Mouse (Mus musculus) liver, embryonic 13.5 days (tissue): Measurements from ENCODE around the gene Wwox. TPM values are rescaled to one million over a fixed set of nuclear protein-coding genes. Genes with fewer than 3 reads are reported as not detected.

Experiments used
- ATAC-seq: fragments of 200-750 bp; cut with Nextera tagmentation; 2 replicates; pipeline ENCODE4 v1.8.0; 2017; ENCODE audit warnings: low read depth, mild to moderate bottlenecking, moderate number of reproducible peaks, moderate library complexity
- DNase-seq: peaks from one replicate; pipeline ENCODE4 v3.0.0; 2022
- H3K27ac ChIP-seq: fragments of 300-500 bp; sonication (generic); 2 replicates; pipeline ENCODE4 v1.5.1; 2015; ENCODE audit warnings: moderate library complexity, mild to moderate bottlenecking, inconsistent platforms
- H3K27me3 ChIP-seq: fragments of 300-500 bp; sonication (generic); 2 replicates; pipeline ENCODE4 v1.6.1; 2015; ENCODE audit warnings: mild to moderate bottlenecking, inconsistent platforms
- H3K36me3 ChIP-seq: fragments of 300-500 bp; sonication (generic); 2 replicates; pipeline ENCODE4 v1.6.1; 2015; ENCODE audit warnings: mild to moderate bottlenecking, inconsistent platforms
- H3K4me1 ChIP-seq: fragments of 300-500 bp; sonication (generic); replicated peaks from 2 replicates; pipeline ENCODE4 v1.6.1; 2015; ENCODE audit warnings: inconsistent platforms
- H3K4me2 ChIP-seq: fragments of 300-500 bp; sonication (generic); 2 replicates; pipeline ENCODE4 v1.6.1; 2015; ENCODE audit warnings: inconsistent platforms, mild to moderate bottlenecking, moderate library complexity
- H3K4me3 ChIP-seq: fragments of 300-500 bp; sonication (generic); replicated peaks from 2 replicates; pipeline ENCODE4 v1.5.1; 2015; ENCODE audit warnings: mild to moderate bottlenecking, inconsistent platforms
- H3K9ac ChIP-seq: fragments of 300-500 bp; sonication (generic); 2 replicates; pipeline ENCODE4 v1.6.1; 2015; ENCODE audit warnings: mild to moderate bottlenecking, inconsistent platforms
- H3K9me3 ChIP-seq: fragments of 300-500 bp; sonication (generic); replicated peaks from 2 replicates; pipeline ENCODE4 v1.6.1; 2016; ENCODE audit warnings: inconsistent platforms
- WGBS: fragments of 180-500 bp; shearing (Covaris S2); methylation state at CpG from one replicate; pipeline ENCODE4 v1.1.7; 2015; ENCODE audit not compliant: insufficient replicate concordance; 5-methylcytosine and 5-hydroxymethylcytosine counted together
- polyA plus RNA-seq: library from polyadenylated mRNA; unstranded; fragments of >200 nt; fragmentation: Nextera tagmentation; extraction: Ambion mirVana; gene quantifications from 2 replicates; pipeline ENCODE4 v1.2.1, GENCODE M21; 2015

Gene Wwox
- polyA plus RNA-seq, 1 experiment from 2014 or later: 4.0 TPM

DNA sequence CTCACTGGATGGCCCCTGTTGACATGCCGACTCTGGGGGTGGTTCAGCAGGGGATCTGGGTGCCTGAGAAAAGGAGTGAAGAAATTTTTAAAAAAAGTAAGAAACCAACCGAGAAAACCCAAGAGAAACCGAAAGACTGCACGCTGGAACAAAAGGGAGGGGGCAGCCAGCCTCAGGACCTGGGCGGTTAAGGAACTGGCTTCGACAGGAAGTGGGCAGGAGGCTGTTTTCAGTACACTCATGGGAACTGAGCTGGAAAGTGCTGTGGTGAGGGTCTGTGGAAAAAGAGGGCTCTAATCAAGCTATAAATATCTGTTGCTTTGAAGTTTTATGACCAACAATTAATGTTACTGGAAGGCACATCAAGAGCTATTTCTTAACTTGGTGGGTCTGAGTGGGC lies 794.6 kb downstream of the Wwox start:
- no peak overlapping the region for H3K4me3 ChIP-seq
- 14% methylated on average over 6 of the region's 6 CpGs for WGBS

DNA sequence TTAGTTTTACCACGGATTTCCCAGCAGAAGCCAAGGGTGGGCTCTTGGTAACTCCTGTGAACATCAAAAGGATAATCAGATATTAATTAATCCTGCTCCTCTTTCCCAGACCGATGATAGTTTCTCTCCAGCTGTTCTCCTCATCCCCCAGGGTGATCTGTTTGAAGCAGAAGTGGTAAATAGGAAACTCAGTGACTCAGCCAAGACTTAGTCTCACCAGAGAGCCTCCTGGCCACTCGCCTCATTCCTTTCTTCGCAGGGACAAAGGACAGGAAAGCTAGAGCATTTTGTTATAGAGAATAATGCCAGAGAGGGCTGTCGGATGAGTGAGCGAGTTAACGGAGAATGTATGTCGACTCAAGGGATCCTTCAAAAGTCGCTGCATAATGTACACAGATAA lies 798.1 kb downstream of the Wwox start:
- 62% methylated on average over 9 of the region's 9 CpGs for WGBS
- Histone ChIP-seq H3K9me3 (no peaks in the 10 kb centered on the region), H3K4me1 (no peaks in the 10 kb centered on the region), H3K4me3 (no peak overlapping the region), H3K27ac (no peak overlapping the region), H3K4me2 (no peak overlapping the region), H3K9ac (no peak overlapping the region), H3K36me3 (no peaks in the 10 kb centered on the region), H3K27me3 (no peaks in the 10 kb centered on the region)
- DNase-seq: no peak
- no peak for ATAC-seq

More for the DNA sequence above, 794.6 kb downstream of the Wwox start:
- no peak overlapping the region for H3K4me2 ChIP-seq
- H3K27me3 ChIP-seq: no peaks in the 10 kb centered on the region
- DNase-seq (no peak), ATAC-seq (no peak)
- H3K9ac ChIP-seq: no peak overlapping the region
- no peak overlapping the region for H3K27ac ChIP-seq
- H3K4me1 ChIP-seq: no peaks in the 10 kb centered on the region
- no peaks in the 10 kb centered on the region for H3K36me3 ChIP-seq
- no peaks in the 10 kb centered on the region for H3K9me3 ChIP-seq

DNA sequence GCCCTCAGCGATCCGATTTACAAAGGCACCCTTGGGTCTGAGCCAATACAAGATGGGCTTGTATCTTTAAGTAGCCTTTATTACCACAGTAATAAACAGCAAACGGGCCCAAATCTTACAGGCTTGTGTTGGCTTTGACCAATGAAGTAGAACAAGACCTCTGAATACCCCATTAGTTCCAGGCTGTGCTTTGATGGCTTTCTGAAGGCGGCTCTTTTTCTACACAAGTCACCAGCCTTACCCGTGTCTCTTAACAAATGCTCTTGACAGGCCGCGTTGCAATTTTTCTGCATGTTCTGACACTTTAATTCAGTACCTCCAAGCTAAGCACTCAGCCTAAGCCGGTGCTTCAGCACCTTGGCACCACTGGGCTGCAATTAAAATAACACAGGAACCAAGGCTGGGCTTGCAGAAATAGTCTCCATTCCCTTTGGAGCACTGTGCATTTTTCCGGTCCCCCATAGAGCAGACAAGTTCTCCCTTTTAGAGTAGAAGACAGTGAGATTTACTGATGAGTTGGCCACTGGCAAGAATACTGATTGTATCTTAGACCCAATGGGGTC lies 804.1 kb downstream of the Wwox start:
- DNase-seq (no peak), ATAC-seq (no peak)
- no peaks in the 10 kb centered on the region for H3K36me3 ChIP-seq
- H3K9me3 ChIP-seq: no peaks in the 10 kb centered on the region
- H3K27ac ChIP-seq: no peak overlapping the region
- no peak overlapping the region for H3K4me2 ChIP-seq
- H3K4me1 ChIP-seq: no peaks in the 10 kb centered on the region
- no peak overlapping the region for H3K4me3 ChIP-seq
- no peaks in the 10 kb centered on the region for H3K27me3 ChIP-seq
- 74% methylated on average over 9 of the region's 9 CpGs for WGBS
- no peak overlapping the region for H3K9ac ChIP-seq

DNA sequence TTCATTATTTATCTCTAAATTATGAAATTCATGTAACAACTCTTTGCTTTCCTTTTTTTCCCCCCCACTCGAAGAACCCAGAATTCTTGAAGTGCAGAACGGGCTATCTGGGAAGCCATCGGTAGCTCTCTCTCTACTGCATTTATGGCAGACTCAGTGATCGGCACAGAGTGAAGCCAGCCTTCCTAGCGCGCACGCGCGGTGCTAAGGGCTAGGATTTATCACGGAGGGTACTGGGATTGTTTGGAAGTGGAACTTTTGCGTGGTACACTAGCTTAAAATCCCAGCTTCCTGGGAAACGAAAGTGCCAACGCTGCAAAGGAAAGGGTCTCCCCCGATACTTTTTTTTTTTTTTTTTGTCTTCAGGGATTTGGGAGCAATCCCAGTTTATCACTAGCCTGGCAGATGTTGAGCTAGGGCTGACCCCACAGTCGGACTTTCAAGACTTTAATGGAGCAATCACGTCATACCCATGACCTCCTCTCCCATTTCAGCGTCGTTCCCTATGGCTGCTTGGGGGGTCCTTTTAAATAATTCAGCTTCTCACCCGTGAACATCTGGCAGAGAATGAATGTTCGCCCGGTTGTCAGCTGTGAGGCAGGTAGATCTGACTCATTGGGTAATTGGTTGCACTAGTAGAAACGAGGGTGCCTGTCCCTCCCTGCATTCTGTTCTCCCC lies 810.4 kb downstream of the Wwox start:
- no peaks in the 10 kb centered on the region for H3K27me3 ChIP-seq

DNA sequence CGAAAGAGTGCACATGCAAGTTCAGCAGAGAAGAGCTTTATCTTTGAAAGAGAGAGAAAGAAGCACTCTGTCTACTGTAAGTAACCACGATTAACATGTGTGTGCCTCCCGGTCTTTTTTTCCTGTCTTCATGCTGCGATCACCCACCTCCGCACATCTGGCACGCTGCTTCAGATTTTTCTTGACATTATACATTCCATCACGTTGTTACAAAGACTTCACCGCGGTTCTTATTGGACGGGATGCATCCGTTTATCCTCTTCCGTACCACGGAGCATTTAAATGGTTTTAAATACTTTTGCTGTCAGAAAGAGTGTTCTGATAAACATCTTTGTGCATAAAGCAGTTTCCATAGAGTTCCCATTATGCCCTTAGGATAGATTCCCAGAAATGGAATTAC lies 816.1 kb downstream of the Wwox start:
- Histone ChIP-seq H3K4me2 (no peak overlapping the region), H3K9me3 (no peaks in the 10 kb centered on the region), H3K36me3 (no peaks in the 10 kb centered on the region), H3K27ac (no peak overlapping the region), H3K27me3 (no peaks in the 10 kb centered on the region), H3K9ac (no peak overlapping the region), H3K4me3 (no peak overlapping the region), H3K4me1 (no peaks in the 10 kb centered on the region)
- DNase-seq: no peak
- 77% methylated on average over 13 of the region's 13 CpGs for WGBS
- no peak for ATAC-seq

More for the DNA sequence above, 810.4 kb downstream of the Wwox start:
- H3K27ac ChIP-seq: no peak overlapping the region
- H3K4me1 ChIP-seq: no peaks in the 10 kb centered on the region
- DNase-seq (no peak), ATAC-seq (no peak)
- no peak overlapping the region for H3K4me3 ChIP-seq
- peak overlapping the region; percentile 24; the same call in 1 of the 2 replicates for H3K4me2 ChIP-seq
- no peaks in the 10 kb centered on the region for H3K36me3 ChIP-seq
- WGBS: 49% methylated on average over 22 of the region's 22 CpGs
- H3K9me3 ChIP-seq: no peaks in the 10 kb centered on the region
- no peak overlapping the region for H3K9ac ChIP-seq

DNA sequence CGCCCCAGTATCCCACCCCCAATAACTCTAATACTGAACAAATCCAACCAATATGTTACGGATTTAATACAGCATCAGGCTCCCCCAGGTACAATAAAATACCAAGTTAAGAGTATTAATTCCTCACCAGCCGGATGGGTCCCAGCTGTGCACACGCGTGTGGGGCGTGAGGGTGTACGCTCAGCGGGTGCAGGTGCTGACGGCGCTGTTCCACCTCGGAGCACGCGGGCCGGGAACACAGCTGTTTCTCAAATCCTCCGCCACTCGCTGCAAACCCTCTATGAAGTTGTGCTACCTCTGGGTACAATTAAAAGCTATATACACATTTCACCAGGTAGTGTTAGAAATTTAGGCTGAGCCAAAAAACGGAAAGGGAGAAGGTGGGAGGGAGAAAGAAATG lies 818.0 kb downstream of the Wwox start:
- H3K27ac ChIP-seq: no peak overlapping the region
- no peak overlapping the region for H3K4me3 ChIP-seq
- H3K9ac ChIP-seq: no peak overlapping the region
- 84% methylated on average over 17 of the region's 17 CpGs for WGBS
- no peak for ATAC-seq
- H3K27me3 ChIP-seq: no peaks in the 10 kb centered on the region
- no peaks in the 10 kb centered on the region for H3K9me3 ChIP-seq
- no peaks in the 10 kb centered on the region for H3K4me1 ChIP-seq
- H3K4me2 ChIP-seq: no peak overlapping the region
- H3K36me3 ChIP-seq: no peaks in the 10 kb centered on the region
- no peak for DNase-seq

DNA sequence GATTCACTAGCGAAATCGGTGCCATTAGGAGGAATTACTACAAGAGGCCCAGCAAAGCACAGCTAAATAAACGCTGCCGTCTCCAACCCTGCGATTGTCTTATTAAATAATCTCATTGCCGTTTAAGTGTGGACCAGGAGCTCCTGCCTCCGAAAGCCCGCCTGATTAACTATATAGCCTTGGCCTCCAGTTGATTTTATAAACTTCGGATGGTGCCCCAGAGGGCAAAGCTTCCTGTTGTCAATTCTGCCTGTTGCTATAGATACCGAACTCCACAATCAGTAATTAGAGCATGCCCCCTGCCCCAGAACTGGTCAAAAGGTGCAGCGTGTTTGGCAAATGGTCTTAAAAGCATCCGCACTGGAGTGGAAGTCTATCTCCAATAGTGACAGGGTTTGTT lies 820.4 kb downstream of the Wwox start:
- no peak for DNase-seq
- no peak overlapping the region for H3K4me3 ChIP-seq
- no peak overlapping the region for H3K4me2 ChIP-seq
- H3K9me3 ChIP-seq: no peaks in the 10 kb centered on the region
- H3K36me3 ChIP-seq: no peaks in the 10 kb centered on the region
- no peaks in the 10 kb centered on the region for H3K4me1 ChIP-seq
- no peak overlapping the region for H3K9ac ChIP-seq
- no peak overlapping the region for H3K27ac ChIP-seq
- WGBS: 76% methylated on average over 12 of the region's 12 CpGs
- no peak for ATAC-seq
- H3K27me3 ChIP-seq: no peaks in the 10 kb centered on the region

DNA sequence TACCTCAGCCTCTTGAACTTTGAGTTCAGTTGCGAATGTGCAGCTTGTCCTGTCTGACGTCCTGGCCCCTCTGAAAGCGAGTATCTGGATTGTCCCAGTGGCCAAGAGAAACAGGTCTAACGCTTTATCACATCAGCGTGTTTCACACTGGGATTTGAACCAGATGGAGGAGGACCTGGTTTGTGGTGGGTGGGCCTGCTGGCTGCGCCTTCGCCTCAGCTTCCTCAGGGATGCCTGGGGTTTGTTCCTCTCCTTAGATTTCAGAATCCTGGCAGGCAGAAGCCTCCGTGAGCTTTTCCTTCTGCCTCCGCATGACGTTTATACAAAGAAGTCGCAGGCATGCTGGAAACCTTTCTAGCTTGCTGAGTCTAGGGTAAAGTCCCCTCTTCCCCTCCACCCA lies 827.7 kb downstream of the Wwox start:
- Histone ChIP-seq H3K9ac (no peak overlapping the region), H3K27ac (no peak overlapping the region), H3K4me3 (no peak overlapping the region), H3K27me3 (no peaks in the 10 kb centered on the region), H3K4me1 (no peaks in the 10 kb centered on the region), H3K36me3 (no peaks in the 10 kb centered on the region), H3K9me3 (no peaks in the 10 kb centered on the region), H3K4me2 (no peak overlapping the region)
- 66% methylated on average over 11 of the region's 11 CpGs for WGBS
- no peak for DNase-seq
- ATAC-seq: no peak

DNA sequence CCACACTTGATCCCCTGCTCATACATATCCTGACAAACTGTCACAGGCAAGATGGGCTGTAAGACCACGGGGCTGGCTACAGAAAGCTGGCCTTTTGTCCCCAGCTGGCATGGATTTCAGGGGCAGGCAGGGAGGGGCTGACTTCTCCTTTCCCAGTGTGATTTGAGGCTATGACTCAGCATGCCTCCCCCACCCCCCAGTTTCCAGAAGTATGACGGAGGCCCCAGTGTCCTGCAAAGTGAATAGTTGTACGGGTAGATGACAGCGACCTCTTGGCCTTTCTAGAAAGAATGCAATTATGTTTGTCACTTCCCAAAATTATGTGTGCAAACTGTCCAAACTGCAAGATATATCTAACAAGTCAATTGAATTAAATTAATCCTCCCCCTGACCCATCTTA lies 830.1 kb downstream of the Wwox start:
- ATAC-seq: no peak
- WGBS: 31% methylated on average over 4 of the region's 4 CpGs
- no peak overlapping the region for H3K4me3 ChIP-seq

DNA sequence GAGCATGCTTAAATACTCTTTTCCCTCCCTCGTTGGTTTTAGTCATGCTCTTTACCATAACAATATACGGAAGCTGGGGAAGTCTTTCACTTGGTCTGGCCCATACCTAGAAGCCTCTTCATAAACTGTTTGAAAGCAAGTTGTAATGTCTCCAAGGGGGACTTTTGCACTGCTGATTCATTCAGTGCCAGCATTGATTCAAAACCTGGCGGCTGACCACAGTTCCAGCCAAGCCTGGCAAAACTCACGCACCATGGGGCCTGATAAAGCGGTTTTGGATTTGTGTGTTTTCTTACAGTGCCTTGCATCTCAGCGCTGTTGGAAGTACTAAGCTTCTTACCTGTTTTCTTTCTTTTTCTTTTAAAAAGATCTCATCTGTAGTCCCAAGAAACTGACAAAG lies 834.5 kb downstream of the Wwox start:
- no peak overlapping the region for H3K27ac ChIP-seq
- no peak overlapping the region for H3K4me2 ChIP-seq
- no peaks in the 10 kb centered on the region for H3K27me3 ChIP-seq
- H3K9me3 ChIP-seq: no peaks in the 10 kb centered on the region
- H3K36me3 ChIP-seq: no peaks in the 10 kb centered on the region
- no peak overlapping the region for H3K4me3 ChIP-seq
- 58% methylated on average over 6 of the region's 6 CpGs for WGBS
- ATAC-seq (no peak), DNase-seq (no peak)
- H3K4me1 ChIP-seq: no peaks in the 10 kb centered on the region
- no peak overlapping the region for H3K9ac ChIP-seq

More for the DNA sequence above, 830.1 kb downstream of the Wwox start:
- H3K27ac ChIP-seq: no peak overlapping the region
- no peak for DNase-seq
- no peak overlapping the region for H3K4me2 ChIP-seq
- H3K36me3 ChIP-seq: no peaks in the 10 kb centered on the region
- H3K4me1 ChIP-seq: no peaks in the 10 kb centered on the region
- no peaks in the 10 kb centered on the region for H3K27me3 ChIP-seq
- H3K9ac ChIP-seq: no peak overlapping the region
- H3K9me3 ChIP-seq: no peaks in the 10 kb centered on the region

DNA sequence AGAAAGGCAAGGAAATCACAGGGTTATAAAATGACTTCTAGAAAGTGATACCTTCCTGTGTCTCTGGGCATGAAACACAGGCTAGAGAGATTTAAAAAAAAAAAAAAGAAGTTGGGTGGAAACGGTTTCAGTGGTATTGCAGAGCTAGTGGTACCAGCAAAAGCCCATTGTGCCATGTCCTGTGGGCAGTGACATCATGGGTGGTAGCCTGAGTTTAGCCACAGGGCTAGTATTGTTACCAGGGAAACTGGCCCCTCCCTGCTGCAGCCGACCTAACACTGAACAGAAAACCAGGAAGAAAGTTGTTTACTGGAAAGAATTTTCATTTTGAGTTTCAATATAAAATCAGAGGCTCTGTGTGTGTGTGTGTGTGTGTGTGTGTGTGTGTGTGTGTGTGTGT lies 836.8 kb downstream of the Wwox start:
- 33% methylated on average over 2 of the region's 2 CpGs for WGBS
- no peak for ATAC-seq

DNA sequence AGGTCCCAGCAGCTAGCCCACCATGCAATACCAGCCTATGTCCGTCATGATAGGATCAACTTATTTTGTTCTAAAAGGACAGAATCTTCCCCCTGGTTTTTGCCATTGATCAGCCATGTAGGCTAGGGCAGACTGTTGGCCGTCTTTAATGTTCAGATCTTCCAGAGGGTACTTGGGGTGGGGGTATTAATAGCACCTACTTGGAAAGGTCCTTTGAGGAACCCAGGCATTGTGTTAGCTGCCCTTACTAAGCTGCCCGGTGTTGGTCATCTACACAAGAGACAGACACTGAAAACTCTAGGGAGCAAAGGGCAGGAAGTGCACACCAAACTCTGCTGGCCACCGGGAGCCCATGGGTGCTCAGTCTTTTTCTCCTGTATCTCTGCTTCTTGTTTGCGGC lies 838.8 kb downstream of the Wwox start:
- 70% methylated on average over 5 of the region's 5 CpGs for WGBS
- Histone ChIP-seq H3K4me3 (no peak overlapping the region), H3K27ac (no peak overlapping the region), H3K4me1 (no peaks in the 10 kb centered on the region), H3K9ac (no peak overlapping the region), H3K36me3 (no peaks in the 10 kb centered on the region), H3K4me2 (no peak overlapping the region), H3K9me3 (no peaks in the 10 kb centered on the region), H3K27me3 (no peaks in the 10 kb centered on the region)
- ATAC-seq: no peak
- no peak for DNase-seq

More for the DNA sequence above, 836.8 kb downstream of the Wwox start:
- Histone ChIP-seq H3K4me1 (no peaks in the 10 kb centered on the region), H3K9ac (no peak overlapping the region), H3K27ac (no peak overlapping the region), H3K36me3 (no peaks in the 10 kb centered on the region), H3K4me3 (no peak overlapping the region), H3K9me3 (no peaks in the 10 kb centered on the region), H3K27me3 (no peaks in the 10 kb centered on the region), H3K4me2 (no peak overlapping the region)
- DNase-seq: no peak
